8 mouse cellular contexts compared by ENCODE assay signal in the genomic region with DNA sequence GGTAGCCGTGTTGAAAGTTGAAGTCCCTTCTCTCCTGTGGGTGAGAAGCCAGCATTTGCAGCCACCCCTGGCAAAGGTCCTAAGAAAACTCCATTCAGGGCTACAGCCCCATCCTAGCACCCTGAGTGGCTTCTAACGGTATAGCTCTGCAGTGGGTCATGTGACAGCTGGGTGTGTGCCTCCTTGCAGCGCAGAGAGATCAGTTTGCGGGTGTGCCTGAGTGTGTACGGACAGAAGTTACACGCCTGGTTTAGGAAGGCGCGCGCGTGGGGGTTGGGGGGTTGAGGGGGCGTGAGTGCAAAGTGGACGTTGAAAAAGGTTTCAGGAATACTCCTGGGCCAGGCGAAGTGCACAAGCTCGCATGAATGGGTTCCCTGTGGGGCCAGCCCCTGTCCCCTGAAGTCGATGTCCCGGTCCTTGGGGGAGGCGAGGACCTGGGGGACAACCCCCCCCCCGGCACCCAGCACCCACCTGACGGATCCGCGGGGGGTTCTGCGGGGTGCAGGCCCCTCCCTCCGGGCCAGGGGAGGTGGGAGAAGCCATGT. TPM values are rescaled to one million over a fixed set of nuclear protein-coding genes. Genes with fewer than 3 reads are reported as not detected.
A peak's percentile ranks its signal among the peaks of the same experiment; 100 is the strongest.
DNase-seq lines count a peak whose midpoint lies in the region; ATAC-seq and TF ChIP-seq lines count a peak whose summit lies in the region.

No protein-coding gene starts in this region.

- no peak for DNase-seq in frontal cortex, postnatal 25 days (ENCODE audit: low spot score in 2 of 2)
- peak; percentile 77 for DNase-seq in brain, embryonic 14.5 days (ENCODE audit: low read depth)
- peak; percentile 40 for DNase-seq in forebrain, embryonic 10.5 days (ENCODE audit: extremely low spot score, low spot score)
- peak; percentile 47 for DNase-seq in hindbrain, embryonic 10.5 days (ENCODE audit: low spot score)
- DNase-seq in liver, result peak; percentile 32
- no peak for DNase-seq in thymus, postnatal 14 days

- peak overlapping the region; percentile 68 for H3K4me3 ChIP-seq in forebrain, embryonic 10.5 days
- H3K4me3 ChIP-seq in hindbrain, embryonic 10.5 days, result peak overlapping the region; percentile 82
- peak overlapping the region; percentile 77 for H3K4me3 ChIP-seq in olfactory bulb, adult 2 months (ENCODE audit: insufficient read depth, low read depth, low read length)

- no peak for TF ChIP-seq CTCF in brain, embryonic 14.5 days (IDR thresholded peaks at IDR 0.05; ENCODE audit: borderline replicate concordance, extremely low read depth, insufficient read depth, insufficient read length)
- no peak for TF ChIP-seq CTCF in olfactory bulb, adult 2 months (IDR thresholded peaks at IDR 0.05; ENCODE audit: insufficient read depth, low read depth, low read length)

- H3K36me3 ChIP-seq in forebrain, embryonic 10.5 days (replicated peaks), result no peaks in the 10 kb centered on the region
- no peaks in the 10 kb centered on the region for H3K36me3 ChIP-seq in hindbrain, embryonic 10.5 days

- H3K4me1 ChIP-seq in forebrain, embryonic 10.5 days, result peaks cover 16% of the 10 kb centered on the region
- peaks cover 17% of the 10 kb centered on the region for H3K4me1 ChIP-seq in hindbrain, embryonic 10.5 days (replicated peaks)
- no peaks in the 10 kb centered on the region for H3K4me1 ChIP-seq in olfactory bulb, adult 2 months (ENCODE audit: control insufficient read depth, insufficient read depth, low read length)

- peak overlapping the region; percentile 81 for H3K27ac ChIP-seq in forebrain, embryonic 10.5 days
- H3K27ac ChIP-seq in hindbrain, embryonic 10.5 days, result peak overlapping the region; percentile 87
- H3K27ac ChIP-seq in olfactory bulb, adult 2 months (ENCODE audit: insufficient read depth, low read depth, low read length), result no peak overlapping the region

- peaks cover 42% of the 10 kb centered on the region for H3K27me3 ChIP-seq in forebrain, embryonic 10.5 days (ENCODE audit: poor library complexity, severe bottlenecking)
- peaks cover 39% of the 10 kb centered on the region for H3K27me3 ChIP-seq in hindbrain, embryonic 10.5 days (ENCODE audit: insufficient read depth, poor library complexity, severe bottlenecking)

- peak; percentile 84 for ATAC-seq in frontal cortex, adult (ENCODE audit: low TSS enrichment)

- TF ChIP-seq POLR2A in brain, embryonic 14.5 days (IDR thresholded peaks at IDR 0.05; ENCODE audit: borderline replicate concordance, extremely low read depth, insufficient read depth, insufficient read length, poor library complexity, severe bottlenecking), result no peak
- no peak for TF ChIP-seq POLR2A in olfactory bulb, adult 2 months (IDR thresholded peaks at IDR 0.05; ENCODE audit: insufficient read depth, low read depth, low read length)

- no peaks in the 10 kb centered on the region for H3K9me3 ChIP-seq in forebrain, embryonic 10.5 days
- H3K9me3 ChIP-seq in hindbrain, embryonic 10.5 days, result no peaks in the 10 kb centered on the region

- WGBS in forebrain, embryonic 10.5 days, result under 1% methylated on average over 23 of the region's 23 CpGs
- 2% methylated on average over 23 of the region's 23 CpGs for WGBS in hindbrain, embryonic 10.5 days
- under 1% methylated on average over 23 of the region's 23 CpGs for WGBS in olfactory bulb, adult 2 months

RNA-seq across cellular contexts. Expression of gene Ank2, which starts 0.9 kb away (rescaled TPM):
- polyA plus RNA-seq in brain, embryonic 14.5 days (2012; rRNA removed), result 94.5 and 187 TPM in 2 replicates
- 32.2 and 36.3 TPM in 2 replicates for polyA plus RNA-seq in forebrain, embryonic 10.5 days (2016; fragmentation: Nextera tagmentation; extraction: Ambion mirVana)
- 43.0 and 65.3 TPM in 2 replicates for polyA plus RNA-seq in hindbrain, embryonic 10.5 days (2016; fragmentation: Nextera tagmentation; extraction: Ambion mirVana)
- polyA plus RNA-seq in olfactory bulb, adult 2 months (2012; ENCODE audit: insufficient read depth, insufficient read length, low replicate concordance, missing spikeins), result 423 and 477 TPM in 2 replicates

RNA-seq across cellular contexts. Expression of gene Larp7, which starts 54.9 kb away (rescaled TPM):
- 16.8 and 20.7 TPM in 2 replicates for polyA plus RNA-seq in brain, embryonic 14.5 days (2012; rRNA removed)
- 83.9 and 88.7 TPM in 2 replicates for polyA plus RNA-seq in forebrain, embryonic 10.5 days (2016; fragmentation: Nextera tagmentation; extraction: Ambion mirVana)
- polyA plus RNA-seq in hindbrain, embryonic 10.5 days (2016; fragmentation: Nextera tagmentation; extraction: Ambion mirVana), result 50.7 and 74.1 TPM in 2 replicates
- not detected in 2 replicates for polyA plus RNA-seq in olfactory bulb, adult 2 months (2012; ENCODE audit: insufficient read depth, insufficient read length, low replicate concordance, missing spikeins)

RNA-seq across cellular contexts. Expression of gene Zgrf1, which starts 55.0 kb away (rescaled TPM):
- polyA plus RNA-seq in brain, embryonic 14.5 days (2012; rRNA removed), result 7.0 and 9.9 TPM in 2 replicates
- 20.8 and 25.3 TPM in 2 replicates for polyA plus RNA-seq in forebrain, embryonic 10.5 days (2016; fragmentation: Nextera tagmentation; extraction: Ambion mirVana)
- polyA plus RNA-seq in hindbrain, embryonic 10.5 days (2016; fragmentation: Nextera tagmentation; extraction: Ambion mirVana), result 16.6 and 19.4 TPM in 2 replicates
- polyA plus RNA-seq in olfactory bulb, adult 2 months (2012; ENCODE audit: insufficient read depth, insufficient read length, low replicate concordance, missing spikeins), result not detected in 2 replicates

Comparison
In these comparisons a context has a peak if more than half of its experiments do, and no peak if none do; other contexts are left out.
1. DNase-seq: peak in brain, embryonic 14.5 days (single experiment), forebrain, embryonic 10.5 days (single experiment), hindbrain, embryonic 10.5 days (single experiment) and liver (single experiment); none in frontal cortex, postnatal 25 days (0 of 2) and thymus, postnatal 14 days (single experiment).
2. RNA of gene Larp7, which starts 54.9 kb away (polyA plus RNA-seq): 83.9 to 88.7 TPM in forebrain, embryonic 10.5 days, 50.7 to 74.1 TPM in hindbrain, embryonic 10.5 days and 16.8 to 20.7 TPM in brain, embryonic 14.5 days; not detected in olfactory bulb, adult 2 months; every median in the first group is over 10 times any median in the second.
3. Peak in every context shown above with its lines, with median percentiles within 50 percentile points of each other: H3K4me3 ChIP-seq.